Mouse (Mus musculus) cerebellum, adult 18-20 months (tissue): Measurements from ENCODE around the gene Dcun1d2.
"Not testable (repeated sequence)": the region's sequence is repeated elsewhere in the genome, so short reads cannot be mapped to it uniquely, and the experiment has no call there.

Experiments used
- DNase-seq, 2 experiments: peaks; one replicate each; pipeline ENCODE4 v3.0.0; 2021

Dcun1d2 gene

DNA sequence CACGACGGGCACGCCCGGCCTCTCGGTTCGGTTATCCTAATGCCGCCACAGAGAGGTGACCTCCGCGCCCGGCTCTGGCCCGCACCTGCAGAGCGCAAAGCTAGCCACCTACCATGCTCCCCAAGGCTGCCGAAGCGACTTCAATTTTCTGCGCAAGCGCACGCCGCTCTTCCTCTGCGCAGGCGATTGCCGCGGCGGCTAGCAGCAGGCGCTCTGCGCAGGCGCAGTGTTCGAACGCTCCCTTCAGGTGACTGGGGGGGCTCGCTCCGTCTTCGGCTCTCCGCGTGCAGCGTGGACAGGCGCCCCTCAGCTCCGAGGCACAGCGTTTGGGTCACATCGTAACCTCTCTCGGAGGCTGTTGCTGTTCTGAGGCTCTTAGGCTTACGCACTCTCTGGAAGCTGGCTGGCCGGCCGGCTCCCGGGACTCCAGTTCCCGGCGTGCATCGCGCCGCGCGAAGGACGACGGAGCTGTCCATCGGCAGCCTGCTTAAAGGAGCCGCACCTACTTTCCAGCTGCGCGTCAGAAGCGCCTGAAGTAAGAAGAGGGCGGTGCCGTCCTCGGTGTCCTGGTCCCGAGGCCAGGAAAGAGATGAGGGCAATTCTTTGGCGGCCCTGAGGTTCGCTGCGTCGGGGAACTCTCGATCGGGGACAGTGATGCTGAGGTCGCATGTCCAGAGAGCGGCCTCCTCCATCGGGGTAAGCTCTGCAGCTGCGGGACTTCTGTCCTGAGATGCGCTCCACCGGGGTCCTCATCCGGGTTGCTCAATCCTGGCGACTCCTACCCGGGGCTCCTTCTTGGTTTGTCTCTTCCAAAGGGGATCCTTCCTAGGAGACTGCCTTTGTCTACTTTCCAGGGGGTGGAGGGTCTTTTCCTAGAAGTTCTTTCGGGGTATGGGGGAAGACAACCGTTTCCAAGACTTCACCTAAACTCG is at the start of gene Dcun1d2, which contains the start of gene Tmco3:
Dcun1d2 (minus strand) TSS at position 440 of the 932 bp plus-strand sequence.
Tmco3 (plus strand) TSS at position 499 of the 932 bp plus-strand sequence.
- peak; percentile 96 to 99 for DNase-seq

DNA sequence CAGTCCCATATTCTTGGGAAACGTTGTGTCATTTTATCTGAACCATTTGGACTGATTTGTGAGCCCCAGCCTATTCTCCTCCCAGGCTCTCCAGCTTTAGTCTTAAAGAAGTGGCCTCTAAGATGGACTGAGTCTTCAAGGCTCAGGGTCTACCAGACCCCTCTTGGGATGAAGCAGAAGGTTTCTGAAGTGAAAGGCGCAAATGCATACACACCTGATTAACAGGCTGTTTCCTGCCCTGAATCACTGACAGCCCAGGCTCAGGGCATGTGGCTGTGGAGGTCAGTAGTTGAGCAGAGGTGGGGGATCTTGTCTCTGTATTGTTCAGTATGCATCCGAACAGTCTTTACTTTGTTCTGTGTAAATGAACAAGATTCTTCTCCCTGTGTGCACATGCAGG is 49.7 kb upstream of the Dcun1d2 start:
- DNase-seq, result no peak

DNA sequence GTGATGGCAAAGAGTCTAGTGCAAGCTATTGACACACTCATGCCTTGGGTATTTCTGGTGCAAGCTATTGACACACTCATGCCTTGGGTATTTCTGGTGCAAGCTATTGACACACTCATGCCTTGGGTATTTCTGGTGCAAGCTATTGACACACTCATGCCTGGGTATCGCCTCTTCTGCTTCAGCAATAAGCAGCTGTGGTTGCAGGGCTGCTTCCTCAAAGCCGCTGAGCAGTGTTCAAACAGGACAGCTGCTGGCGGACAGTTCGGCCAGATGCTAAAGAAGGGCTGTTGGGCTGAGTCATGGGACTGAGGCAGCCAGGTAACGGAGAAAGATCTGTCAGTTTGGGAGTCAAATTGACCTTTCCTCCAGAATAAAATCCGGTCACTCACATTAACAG is 49.3 kb upstream of the Dcun1d2 start:
- DNase-seq, result not testable (repeated sequence)

DNA sequence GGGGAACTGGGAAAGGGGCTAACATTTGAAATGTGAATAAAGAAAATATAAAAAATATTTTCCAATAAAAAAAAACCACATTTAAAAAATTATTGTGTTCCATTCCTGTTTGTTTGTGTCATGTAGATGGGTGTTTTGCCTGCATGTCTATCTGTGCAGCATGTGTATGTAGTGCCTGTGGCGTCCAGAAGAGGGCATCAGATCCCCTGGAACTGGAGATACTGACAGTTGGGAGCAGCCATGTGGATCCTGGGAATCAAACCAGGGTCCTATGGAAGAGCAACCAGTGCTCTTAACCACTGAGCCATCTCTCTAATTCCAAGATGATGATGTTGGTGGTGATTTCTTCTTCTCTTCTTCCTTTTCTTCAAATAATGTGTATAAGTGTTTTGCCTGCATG is 46.7 kb upstream of the Dcun1d2 start:
- DNase-seq, result no peak

DNA sequence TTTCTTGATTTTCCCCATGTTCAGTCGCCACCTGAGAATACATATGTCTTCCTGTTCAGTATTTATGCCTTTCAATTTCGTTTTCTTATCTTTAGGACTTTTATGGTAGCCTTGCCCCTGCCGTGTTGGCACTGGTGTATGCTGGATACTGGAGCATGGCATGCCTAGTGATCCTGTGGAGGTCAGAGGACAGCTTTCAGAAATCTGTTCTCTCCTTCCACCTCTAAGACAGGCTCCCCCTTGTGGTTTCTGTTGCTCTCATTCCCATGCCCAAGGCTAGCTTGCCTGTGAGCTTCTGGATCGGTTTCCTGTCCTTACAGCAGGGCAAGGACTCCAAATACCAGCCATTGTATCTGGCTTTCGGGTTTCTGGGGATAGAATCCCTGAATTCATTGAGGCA is 38.7 kb upstream of the Dcun1d2 start:
- DNase-seq, result peak in 1 of 2 experiments; percentile 22

DNA sequence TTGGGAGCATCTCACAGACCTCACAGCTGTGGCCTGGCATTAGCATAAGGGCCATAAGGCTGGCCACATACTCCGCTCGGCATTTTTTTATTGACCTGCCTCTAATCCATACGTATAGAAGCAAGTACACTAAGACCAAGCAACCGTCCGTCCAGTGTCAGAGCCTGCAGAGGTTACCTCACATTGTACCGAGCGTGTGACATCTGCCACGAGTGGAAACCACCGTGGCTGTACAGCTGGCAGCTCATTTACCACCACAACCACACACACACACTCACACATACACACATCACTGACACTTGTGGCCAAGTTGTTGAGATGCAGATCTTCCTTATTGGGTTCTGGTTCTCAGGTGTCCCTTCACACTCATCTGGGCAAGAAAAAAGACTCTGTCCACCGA is 28.7 kb upstream of the Dcun1d2 start:
- DNase-seq, result no peak

DNA sequence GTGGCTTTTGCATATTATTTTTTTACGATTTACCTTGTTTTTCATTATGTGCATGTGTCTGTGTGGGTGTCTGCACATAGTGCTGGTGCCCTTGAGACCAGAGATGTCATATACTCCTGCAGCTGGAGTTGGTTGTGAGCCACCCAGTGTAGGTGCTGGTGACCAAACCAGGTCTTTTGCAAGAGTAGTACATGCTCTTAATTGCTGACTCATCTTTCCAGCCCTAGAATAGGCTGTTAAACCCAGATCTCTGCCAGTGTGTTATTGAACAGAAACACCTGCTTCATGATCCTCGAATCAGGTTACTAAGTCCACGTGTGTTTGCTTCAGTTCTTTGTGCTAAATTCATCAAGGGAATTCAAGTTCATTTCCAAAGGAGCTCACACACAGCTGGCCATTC is 27.0 kb upstream of the Dcun1d2 start:
- DNase-seq, result no peak

DNA sequence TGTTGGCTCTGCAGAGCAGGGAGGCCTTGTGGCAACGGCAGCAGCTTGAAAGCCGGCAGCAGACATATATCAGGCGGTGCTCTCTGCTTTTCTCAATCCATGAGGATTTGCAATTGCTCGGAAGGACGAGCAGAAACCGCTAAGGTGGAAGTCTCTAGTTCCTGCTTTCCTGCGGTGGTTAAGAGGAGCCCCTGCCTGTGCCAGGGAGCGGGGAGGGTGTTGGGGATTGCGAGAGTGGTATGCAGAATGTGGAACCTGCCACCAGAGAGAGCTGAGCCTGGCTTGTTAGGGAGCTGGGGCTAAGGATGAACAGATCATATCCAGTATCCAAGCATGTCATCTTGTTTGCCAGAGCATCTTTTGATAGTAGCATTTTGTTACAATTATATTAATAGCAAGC is 19.0 kb upstream of the Dcun1d2 start:
- no peak for DNase-seq

DNA sequence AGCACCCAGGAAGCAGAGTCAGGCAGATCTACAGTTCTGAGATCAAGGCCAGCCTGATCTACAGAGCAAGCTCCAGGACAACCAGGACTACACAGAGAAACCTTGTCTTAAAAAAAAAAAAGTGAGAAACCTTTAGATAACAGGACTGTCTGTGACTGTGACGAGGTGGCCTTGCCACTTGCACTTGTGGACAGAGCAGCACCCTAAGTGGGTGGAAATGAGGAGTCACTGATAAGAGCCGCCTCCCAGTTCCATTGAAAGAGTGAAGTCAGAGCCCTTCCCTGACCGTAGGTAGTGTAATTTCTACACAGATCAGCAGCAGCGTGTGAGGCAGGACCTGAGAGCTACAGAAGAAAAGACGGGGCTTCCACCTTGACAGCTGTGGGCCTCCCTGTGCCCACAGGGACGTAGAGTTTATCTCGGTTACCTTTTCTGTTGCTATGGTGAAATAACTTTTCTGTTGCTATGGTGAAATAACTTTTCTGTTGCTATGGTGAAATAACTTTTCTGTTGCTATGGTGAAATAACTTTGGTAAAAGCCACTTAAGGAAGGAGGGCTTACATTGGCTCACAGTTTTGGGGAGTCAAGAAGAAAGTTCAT is 18.5 kb upstream of the Dcun1d2 start:
- no peak for DNase-seq

DNA sequence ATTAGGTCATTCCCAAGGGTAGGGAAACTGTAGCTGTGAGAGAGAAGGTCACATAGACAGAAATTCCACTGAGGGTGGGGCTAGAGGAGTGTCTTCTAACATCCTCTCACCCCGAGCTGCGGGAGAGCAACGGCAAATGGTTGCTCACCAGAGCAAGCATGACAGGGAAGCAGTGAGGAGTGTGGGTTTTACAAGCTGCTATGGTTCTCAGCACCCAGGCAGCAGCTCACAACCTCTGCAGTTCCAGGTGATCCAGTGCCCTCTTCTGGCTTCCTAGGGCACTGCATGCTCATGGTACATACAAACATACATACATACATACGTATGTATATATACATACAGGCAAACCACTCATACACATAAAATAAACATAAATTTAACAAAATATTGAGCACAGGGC is 18.0 kb upstream of the Dcun1d2 start:
- no peak for DNase-seq

DNA sequence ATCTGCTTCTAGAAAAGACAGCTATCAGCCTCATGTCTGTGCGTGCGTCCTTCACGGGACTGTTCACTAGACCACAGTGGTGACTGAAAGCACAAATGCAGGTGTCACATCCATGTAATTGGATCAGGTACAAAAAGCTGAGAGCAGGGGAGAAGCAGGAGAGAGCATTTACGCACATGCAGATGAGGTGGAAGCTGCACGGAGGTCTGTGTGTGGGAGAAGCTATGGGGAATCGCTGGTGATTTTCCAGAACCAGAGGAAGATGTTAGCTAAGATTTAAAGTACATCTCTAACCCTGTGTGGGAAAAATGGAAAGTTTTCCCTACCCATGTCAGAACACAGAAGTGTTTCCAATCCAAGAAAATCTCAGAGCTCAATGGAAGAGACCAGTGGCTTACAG is 17.5 kb upstream of the Dcun1d2 start:
- no peak for DNase-seq

DNA sequence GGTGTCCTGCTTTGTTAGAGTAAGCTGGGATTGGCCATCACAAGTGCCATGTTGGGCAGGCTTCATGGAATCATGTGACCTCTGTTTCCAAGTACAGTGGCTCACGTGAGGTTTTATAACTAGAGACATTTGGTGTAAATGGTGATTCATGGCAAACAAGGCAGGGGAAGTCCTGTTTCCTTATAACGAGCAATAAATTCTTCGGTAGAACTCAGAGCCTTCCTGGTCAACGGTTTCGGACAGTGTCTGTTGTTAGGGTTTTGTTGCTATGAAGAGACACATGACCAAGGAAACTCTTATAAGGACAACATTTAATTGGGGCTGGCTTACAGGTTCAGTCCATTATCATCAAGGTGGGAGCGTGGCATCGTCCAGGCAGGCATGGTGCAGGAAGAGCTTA is 13.1 kb upstream of the Dcun1d2 start:
- DNase-seq, result no peak

DNA sequence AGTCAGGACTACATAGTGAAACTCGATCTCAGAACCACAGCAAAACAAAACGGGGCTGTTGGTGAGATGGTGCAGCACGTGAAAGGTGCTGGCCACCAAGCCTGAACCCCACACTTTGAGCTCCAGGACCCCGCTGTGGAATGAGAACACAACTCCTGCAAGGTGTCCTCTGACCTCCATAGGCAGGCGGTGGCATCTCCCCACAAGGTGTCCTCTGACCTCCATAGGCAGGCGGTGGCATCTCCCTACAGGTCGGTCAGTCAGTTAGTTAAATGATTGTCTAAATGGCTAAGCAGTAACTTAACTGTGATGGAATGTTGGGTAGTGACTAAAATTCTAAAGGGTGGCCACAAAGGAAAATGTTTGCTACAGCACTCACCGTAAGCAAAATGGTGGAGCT is 11.6 kb upstream of the Dcun1d2 start:
- no peak for DNase-seq

DNA sequence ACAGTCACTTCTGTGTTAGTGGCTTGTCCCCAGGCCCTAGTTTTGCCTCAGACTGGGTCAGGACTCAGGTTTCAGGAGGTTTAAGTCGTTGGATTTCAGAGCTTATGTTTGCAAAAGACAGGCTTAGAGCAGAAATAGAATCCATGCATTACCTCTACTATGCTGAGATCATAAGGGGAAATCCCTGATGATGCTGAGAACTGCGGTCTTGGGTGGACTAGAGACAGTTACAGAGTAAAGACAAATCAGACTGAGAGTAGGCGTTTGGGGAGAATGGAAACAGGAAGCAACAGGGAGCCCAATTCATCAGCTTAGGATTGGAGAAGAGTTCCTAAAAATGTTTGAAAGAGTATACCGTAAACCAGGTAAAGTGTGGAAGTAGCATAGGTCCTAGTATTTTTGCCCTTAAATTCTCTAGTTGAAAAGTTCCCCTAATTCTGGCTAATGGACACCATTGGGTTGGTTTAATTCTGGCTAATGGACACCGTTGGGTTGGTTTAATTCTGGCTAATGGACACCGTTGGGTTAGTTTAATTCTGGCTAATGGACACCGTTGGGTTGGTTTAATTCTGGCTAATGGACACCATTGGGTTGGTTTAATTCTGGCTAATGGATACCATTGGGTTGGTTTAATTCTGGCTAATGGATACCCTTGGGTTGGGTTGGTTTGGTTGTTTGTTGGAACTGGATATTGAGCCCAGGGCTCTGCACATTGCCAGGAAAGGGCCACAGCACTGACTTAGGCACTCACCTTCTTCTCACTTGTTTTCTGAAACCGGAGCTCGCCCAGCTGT is 5.9 kb upstream of the Dcun1d2 start:
- no peak for DNase-seq

DNA sequence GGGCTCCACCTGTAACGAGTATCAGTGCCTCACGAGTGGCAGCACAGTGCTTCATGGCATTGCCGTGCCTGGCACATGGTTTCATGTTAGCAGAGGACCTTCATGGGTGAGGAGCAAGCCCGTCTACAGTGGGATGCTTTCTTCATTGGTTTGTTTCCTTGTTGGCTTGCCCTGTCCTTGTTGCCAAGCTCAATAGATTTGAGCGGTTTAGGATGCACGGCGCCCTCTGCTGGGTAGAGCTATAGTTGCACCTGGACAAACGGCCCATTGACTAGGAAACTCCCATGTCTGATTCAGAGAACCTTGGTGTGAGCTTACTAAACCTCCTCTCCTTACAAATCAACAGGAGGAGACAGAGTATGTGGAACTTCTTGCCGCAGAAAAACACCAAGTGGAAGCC is 4.4 kb upstream of the Dcun1d2 start:
- peak; percentile 76 to 83 for DNase-seq

DNA sequence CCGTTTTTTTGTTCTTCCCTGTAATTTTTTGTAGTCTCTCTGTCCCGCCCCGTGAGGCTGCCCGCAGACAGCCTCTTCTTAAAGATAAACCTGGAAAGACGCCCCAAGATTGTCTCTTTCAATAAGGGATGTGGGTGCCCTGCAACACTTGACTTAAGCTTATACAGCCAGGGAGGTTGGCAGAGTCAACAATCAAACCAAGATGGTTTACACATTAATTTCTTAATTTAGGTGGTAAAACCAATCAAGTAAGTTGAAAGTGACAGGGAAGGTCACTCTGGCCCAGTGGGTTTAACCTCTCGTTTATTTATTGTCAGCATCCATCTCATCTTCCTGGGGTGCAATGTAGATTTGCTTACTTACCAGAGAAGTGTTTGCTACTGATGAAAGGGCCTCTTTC is 715 bp upstream of the Dcun1d2 start:
- DNase-seq, result no peak

DNA sequence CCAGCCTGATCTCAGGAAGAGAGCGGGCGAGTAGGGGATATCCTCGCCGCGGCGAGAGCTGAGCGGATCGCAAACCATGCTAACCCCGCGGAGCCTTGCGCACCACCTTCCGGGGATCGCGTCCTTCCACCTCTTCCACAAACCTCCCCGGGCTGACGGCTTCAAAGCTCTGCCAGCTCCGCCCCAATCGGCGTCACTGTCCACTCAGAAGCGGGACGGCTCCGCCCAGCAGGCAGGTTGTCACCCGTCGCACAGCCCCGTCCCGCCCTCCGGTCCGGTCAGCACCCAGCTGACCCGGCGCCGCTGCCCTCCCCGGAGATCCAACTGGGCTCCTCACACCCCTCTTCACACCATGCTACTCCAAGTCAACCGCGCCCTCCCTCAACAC is 633 bp downstream of the Dcun1d2 start:
- peak; percentile 92 to 96 for DNase-seq

DNA sequence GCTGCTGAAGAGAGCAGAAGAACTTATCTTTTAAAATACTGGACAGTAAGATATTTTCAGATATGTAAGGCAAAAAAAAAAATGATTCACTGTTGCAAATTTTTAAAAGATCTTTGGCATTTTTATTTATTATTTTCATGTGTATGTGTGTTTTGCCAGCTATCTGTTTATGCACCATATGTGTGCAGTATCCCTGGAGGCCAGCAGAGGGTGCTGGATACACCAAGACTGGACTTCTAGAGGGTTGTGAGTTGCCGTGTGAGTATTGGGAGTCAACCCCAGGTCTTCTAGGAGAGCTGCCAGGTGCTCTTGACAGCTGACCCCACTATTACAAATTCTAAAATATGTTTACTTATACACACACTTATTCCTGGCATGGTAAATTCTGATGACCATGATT is 4.7 kb downstream of the Dcun1d2 start:
- no peak for DNase-seq

DNA sequence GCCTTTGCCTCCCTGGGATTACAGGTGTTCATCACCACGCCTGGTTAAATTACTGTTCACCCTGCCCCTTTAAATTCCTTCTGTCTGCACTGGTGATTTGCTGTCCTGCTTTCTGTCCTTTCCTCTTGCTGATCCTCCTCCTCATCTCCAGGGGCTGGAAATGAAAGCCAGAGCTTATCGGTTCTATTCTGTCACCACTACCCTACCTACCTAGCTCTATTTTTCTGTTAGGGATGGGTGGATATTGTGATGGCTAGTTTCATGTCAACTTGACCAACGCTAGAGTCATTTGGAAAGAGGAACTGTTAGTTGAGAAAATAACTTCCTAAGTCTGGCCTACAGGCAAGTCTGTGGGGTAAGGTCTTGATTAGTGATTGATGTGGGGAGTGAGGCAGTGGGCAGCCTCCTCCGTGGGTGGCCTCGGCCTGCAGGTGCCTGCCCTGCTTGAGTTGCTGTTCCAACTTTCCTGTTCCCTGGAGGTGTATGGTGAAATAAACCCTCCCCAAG is 10.9 kb downstream of the Dcun1d2 start:
- DNase-seq, result no peak

DNA sequence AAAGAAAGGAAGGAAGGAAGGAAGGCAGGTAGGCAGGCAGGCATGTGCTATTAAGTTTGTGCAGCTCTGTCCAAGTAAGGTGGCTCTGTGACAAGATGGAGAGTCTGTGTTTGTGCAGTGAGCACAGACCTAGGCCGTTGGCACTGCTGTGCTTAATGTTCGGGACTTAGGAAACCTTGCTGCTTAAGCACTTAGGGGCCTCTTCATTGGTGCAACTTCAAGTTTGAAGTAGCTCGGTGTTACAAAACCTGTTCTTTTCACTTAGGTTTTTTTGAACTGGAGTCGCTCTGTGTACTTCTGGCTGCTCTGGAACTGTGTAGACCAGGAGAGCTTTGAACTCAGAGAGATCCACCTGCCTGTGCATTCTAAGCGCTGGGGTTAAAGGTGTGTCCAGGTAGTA is 15.1 kb downstream of the Dcun1d2 start:
- no peak for DNase-seq

DNA sequence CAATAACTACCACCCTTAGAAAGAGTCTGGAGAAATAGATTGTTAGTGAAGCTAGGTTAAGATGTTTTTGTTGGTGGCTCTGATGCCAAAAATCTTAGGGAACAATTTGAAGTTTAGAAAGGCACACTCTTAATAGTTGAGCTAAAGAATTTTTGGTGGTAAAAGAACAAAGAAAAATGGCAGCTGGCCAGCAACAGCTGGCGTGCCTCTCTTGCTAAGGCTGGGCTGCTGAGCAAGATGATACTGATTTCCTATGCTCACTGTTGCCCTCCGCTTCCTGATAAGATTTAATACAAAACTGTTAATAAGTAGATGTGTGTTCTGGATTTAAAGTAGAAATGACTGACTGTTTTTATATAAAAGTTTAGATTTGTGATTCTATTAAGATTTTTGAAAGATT is 20.4 kb downstream of the Dcun1d2 start:
- DNase-seq, result no peak

DNA sequence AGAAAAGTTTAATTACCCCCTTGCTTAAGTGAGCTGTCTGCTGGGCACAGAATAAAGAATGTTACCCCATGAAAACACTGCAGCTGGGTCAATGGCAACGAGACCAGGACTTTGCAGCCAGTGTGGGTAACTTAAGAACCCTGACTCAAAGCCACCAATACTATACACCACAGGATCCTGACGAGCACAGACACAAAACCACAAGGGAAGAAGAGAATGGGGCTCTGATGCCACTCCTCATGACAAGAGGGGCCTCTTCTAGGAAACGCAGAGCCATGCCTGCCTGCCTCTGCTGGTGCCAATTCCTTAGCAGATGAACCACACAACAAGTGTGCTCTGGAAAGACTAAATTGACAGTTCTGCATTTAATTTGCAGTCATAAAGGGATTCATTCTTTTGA is 24.6 kb downstream of the Dcun1d2 start:
- DNase-seq, result no peak

DNA sequence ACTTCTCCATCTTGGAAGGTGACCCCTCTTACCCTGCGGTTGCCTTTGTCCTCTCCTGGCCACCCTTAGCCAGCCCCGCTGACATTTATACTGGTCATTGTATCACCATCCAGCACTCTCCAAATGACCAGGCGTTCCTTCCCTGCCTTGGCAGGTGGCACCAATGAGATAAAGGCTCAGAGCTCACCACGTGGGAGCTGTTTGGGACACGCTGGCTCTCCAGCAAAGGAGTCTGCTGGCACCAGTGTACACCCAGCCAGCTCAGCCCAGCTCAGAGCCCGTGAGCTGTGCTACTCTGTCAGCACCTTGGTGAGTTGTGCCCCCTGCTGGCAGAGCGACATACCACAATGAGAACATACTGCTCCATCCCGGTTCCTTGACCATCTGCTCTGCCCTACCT is 33.9 kb downstream of the Dcun1d2 start, which contains the start of gene Adprhl1:
Adprhl1 (minus strand) TSS at position 144 of the 400 bp plus-strand sequence.
- DNase-seq, result peak; percentile 69 to 70
